Mouse (Mus musculus) left cerebral cortex, adult 6 months (tissue): Measurements from ENCODE around the gene Epdr1. TPM values are rescaled to one million over a fixed set of nuclear protein-coding genes. Genes with fewer than 3 reads are reported as not detected.

ENCODE experiments used
- long read RNA-seq, 2 experiments: library from polyadenylated mRNA; unstranded; transcript quantifications; one replicate each; pipeline ENCODE4 v2.0.0; 2019 to 2020
- polyA plus RNA-seq: library from polyadenylated mRNA; unstranded; fragments of <200 nt; fragmentation: Nextera tagmentation; gene quantifications from 2 replicates; pipeline ENCODE4 v1.2.3, GENCODE M21; 2021

Gene Epdr1
- polyA plus RNA-seq: 123 and 156 TPM in 2 replicates
- long read RNA-seq, experiment 1, transcript Epdr1-201 (3 exons, 2,363 nt): major isoform, 1,186 of 1,229 reads
- long read RNA-seq, experiment 1, transcript Epdr1-204 (2 exons, 692 nt): minor isoform, 6 of 1,229 reads
- long read RNA-seq, experiment 1, partial matches to known transcripts: 17 of 1,229 reads
- long read RNA-seq, experiment 1, other reads (novel, unspliced or antisense): 17 of 1,229 reads
- long read RNA-seq, experiment 2, transcript Epdr1-201 (3 exons, 2,363 nt): major isoform, 269 of 321 reads
- long read RNA-seq, experiment 2, partial matches to known transcripts: 4 of 321 reads
- long read RNA-seq, experiment 2, other reads (novel, unspliced or antisense): 47 of 321 reads

DNA sequence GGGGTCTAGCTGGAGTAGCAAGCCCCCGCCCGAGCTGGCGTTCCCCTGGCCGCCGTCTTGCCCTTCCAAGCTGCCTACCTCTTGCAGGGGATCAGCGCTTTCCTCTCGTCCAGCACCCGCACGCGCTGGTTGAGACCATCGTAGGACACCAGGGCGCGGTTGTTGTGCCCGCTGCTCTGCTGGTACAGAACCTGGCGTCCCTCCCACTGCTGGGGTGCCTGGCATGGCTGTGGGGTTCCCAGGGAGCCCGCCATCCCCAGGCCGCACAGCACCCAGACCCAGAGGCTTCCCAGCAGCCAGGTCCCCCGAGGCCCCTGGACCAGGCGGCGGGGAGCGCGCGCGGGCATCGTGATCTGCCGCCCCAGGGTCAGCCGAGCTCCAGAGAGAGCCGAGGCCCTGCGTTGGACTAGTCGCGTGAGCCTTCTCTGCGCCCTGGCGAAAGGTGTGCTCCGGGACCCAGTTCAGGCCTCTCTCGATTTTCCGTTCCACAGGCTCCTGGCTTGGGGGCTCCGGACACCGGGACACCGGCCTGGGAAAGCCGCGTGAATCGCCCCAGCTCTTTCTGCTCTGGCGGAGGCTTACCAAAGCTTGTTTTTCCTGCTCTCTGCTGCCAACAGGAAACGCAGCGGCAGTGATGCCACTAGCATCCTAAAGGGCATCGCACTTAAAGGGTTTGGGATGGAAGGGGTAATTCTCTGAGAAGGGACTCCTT lies at the start of gene Epdr1:
Gene Epdr1, minus strand, starts transcription at position 712 of the 712 bp plus-strand sequence.

GRCm38 (mm10) chr13:19622573-19623227 lies 3.0 kb upstream of the Epdr1 start, which contains the start of gene Sfrp4:
Sfrp4 (plus strand) TSS chr13:19623104.

Other genes starting within 250 kb of the Epdr1 start
- 136 and 149 TPM in 2 replicates for gene Stard3nl, start 224.1 kb downstream of the Epdr1 start, polyA plus RNA-seq
- gene Sfrp4, start 3.2 kb upstream of the Epdr1 start, polyA plus RNA-seq: 1.3 and 1.6 TPM in 2 replicates
- gene Nme8, start 77.9 kb upstream of the Epdr1 start, polyA plus RNA-seq: 0.09 TPM in 1 of 2 replicates, not detected in the other
- not detected in 2 replicates for gene Gpr141, start 204.3 kb upstream of the Epdr1 start, polyA plus RNA-seq